Mouse (Mus musculus) embryonic facial prominence, embryonic 12.5 days (tissue): ENCODE data around the gene Taar1. TPM values are rescaled to one million over a fixed set of nuclear protein-coding genes. Genes with fewer than 3 reads are reported as not detected.
A peak's percentile ranks its signal among the peaks of the same experiment; 100 is the strongest.

Experiments used
- ATAC-seq: fragments of 200-750 bp; cut with Nextera tagmentation; 2 replicates; pipeline ENCODE4 v1.8.0; 2017; ENCODE audit not compliant: insufficient number of reproducible peaks, insufficient read depth, low FRiP score, low TSS enrichment
- H3K27ac ChIP-seq: fragments of 300-500 bp; sonication (generic); 2 replicates; pipeline ENCODE4 v1.5.1; 2016; ENCODE audit warnings: mild to moderate bottlenecking
- H3K27me3 ChIP-seq: fragments of 300-500 bp; sonication (generic); 2 replicates; pipeline ENCODE4 v1.6.1; 2016; ENCODE audit warnings: mild to moderate bottlenecking, moderate library complexity
- H3K36me3 ChIP-seq: fragments of 300-500 bp; sonication (generic); 2 replicates; pipeline ENCODE4 v1.6.1; 2016; ENCODE audit warnings: mild to moderate bottlenecking
- H3K4me1 ChIP-seq: fragments of 300-500 bp; sonication (generic); 2 replicates; pipeline ENCODE4 v1.6.1; 2016
- H3K4me2 ChIP-seq: fragments of 300-500 bp; sonication (generic); replicated peaks from 2 replicates; pipeline ENCODE4 v1.6.1; 2016; ENCODE audit warnings: mild to moderate bottlenecking, moderate library complexity
- H3K4me3 ChIP-seq: fragments of 300-500 bp; sonication (generic); 2 replicates; pipeline ENCODE4 v1.5.1; 2016; ENCODE audit warnings: mild to moderate bottlenecking
- H3K9ac ChIP-seq: fragments of 300-500 bp; sonication (generic); 2 replicates; pipeline ENCODE4 v1.6.1; 2016; ENCODE audit warnings: mild to moderate bottlenecking, moderate library complexity
- H3K9me3 ChIP-seq: fragments of 300-500 bp; sonication (generic); 2 replicates; pipeline ENCODE4 v1.6.1; 2016; ENCODE audit warnings: mild to moderate bottlenecking, moderate library complexity
- WGBS: fragments of 180-500 bp; shearing (Covaris S2); methylation state at CpG from one replicate; pipeline ENCODE4 v1.1.7; 2016; 5-methylcytosine and 5-hydroxymethylcytosine counted together
- polyA plus RNA-seq: library from polyadenylated mRNA; unstranded; fragments of >200 nt; fragmentation: Nextera tagmentation; extraction: Ambion mirVana; gene quantifications from 2 replicates; pipeline ENCODE4 v1.2.1, GENCODE M21; 2016

Gene Taar1
- polyA plus RNA-seq, result not detected in 2 replicates

GRCm38 (mm10) chr10:23920056-23920455, at the start of gene Taar1:
Gene Taar1, plus strand, starts transcription at chr10:23920356.
- Histone ChIP-seq H3K36me3 (no peaks in the 10 kb centered on the region), H3K4me1 (no peaks in the 10 kb centered on the region), H3K27me3 (no peaks in the 10 kb centered on the region), H3K9ac (no peak within 1 kb of the TSS), H3K4me2 (no peak within 1 kb of the TSS), H3K4me3 (no peak within 1 kb of the TSS), H3K9me3 (no peaks in the 10 kb centered on the region), H3K27ac (no peak within 1 kb of the TSS)
- no peak for ATAC-seq
- WGBS, result 84% methylated on average over 4 of the region's 4 CpGs

GRCm38 (mm10) chr10:23880695-23881094, 39.5 kb upstream of the Taar1 start:
- ATAC-seq, result no peak
- Histone ChIP-seq H3K4me3 (no peak overlapping the region), H3K27me3 (no peaks in the 10 kb centered on the region), H3K4me2 (no peak overlapping the region), H3K4me1 (no peaks in the 10 kb centered on the region), H3K27ac (no peak overlapping the region), H3K9me3 (no peaks in the 10 kb centered on the region), H3K36me3 (no peaks in the 10 kb centered on the region), H3K9ac (no peak overlapping the region)
- WGBS, result 93% methylated on average over 6 of the region's 6 CpGs

GRCm38 (mm10) chr10:23884910-23885309, 35.2 kb upstream of the Taar1 start:
- ATAC-seq, result no peak
- Histone ChIP-seq H3K27ac (no peak overlapping the region), H3K9me3 (no peaks in the 10 kb centered on the region), H3K4me3 (no peak overlapping the region), H3K27me3 (no peaks in the 10 kb centered on the region; the same call in 1 of the 2 replicates), H3K9ac (no peak overlapping the region), H3K4me1 (no peaks in the 10 kb centered on the region), H3K36me3 (no peaks in the 10 kb centered on the region), H3K4me2 (no peak overlapping the region)
- WGBS, result 90% methylated on average over 1 of the region's 1 CpGs

- no peaks in the 10 kb centered on the region; the same call in 1 of the 2 replicates for H3K27me3 ChIP-seq
- no peak overlapping the region for H3K4me3 ChIP-seq
- no peak overlapping the region for H3K9ac ChIP-seq
- no peaks in the 10 kb centered on the region for H3K36me3 ChIP-seq
- H3K9me3 ChIP-seq, result no peaks in the 10 kb centered on the region
- ATAC-seq, result no peak
- H3K4me1 ChIP-seq, result no peaks in the 10 kb centered on the region
- WGBS, result 80% methylated on average over 3 of the region's 3 CpGs
- H3K27ac ChIP-seq, result no peak overlapping the region
- H3K4me2 ChIP-seq, result no peak overlapping the region
Observed at GRCm38 (mm10) chr10:23886060-23886459, 34.1 kb upstream of the Taar1 start.

- Histone ChIP-seq H3K27ac (no peak overlapping the region), H3K36me3 (no peaks in the 10 kb centered on the region), H3K4me2 (no peak overlapping the region), H3K27me3 (no peaks in the 10 kb centered on the region; the same call in 1 of the 2 replicates), H3K9me3 (no peaks in the 10 kb centered on the region), H3K9ac (no peak overlapping the region), H3K4me3 (no peak overlapping the region), H3K4me1 (0 out of 2 replicates have a peak, but pooled peaks cover 3% of the 10 kb centered on the region)
- WGBS, result 87% methylated on average over 1 of the region's 1 CpGs
- ATAC-seq, result no peak
Observed at GRCm38 (mm10) chr10:23892987-23893386, 27.2 kb upstream of the Taar1 start.

GRCm38 (mm10) chr10:23894601-23895349, 25.4 kb upstream of the Taar1 start, which contains the start of gene Vnn1:
Gene Vnn1, plus strand, starts transcription at chr10:23894688.
- no peak within 1 kb of the TSS for H3K9ac ChIP-seq
- no peaks in the 10 kb centered on the region; the same call in 1 of the 2 replicates for H3K27me3 ChIP-seq
- H3K4me1 ChIP-seq, result 0 out of 2 replicates have a peak, but pooled peaks cover 3% of the 10 kb centered on the region
- peak within 1 kb of the TSS; percentile 25 for H3K4me3 ChIP-seq
- H3K4me2 ChIP-seq, result peak within 1 kb of the TSS; percentile 47
- H3K27ac ChIP-seq, result no peak within 1 kb of the TSS
- no peaks in the 10 kb centered on the region for H3K36me3 ChIP-seq
- ATAC-seq, result no peak
- 26% methylated on average over 21 of the region's 21 CpGs for WGBS
- H3K9me3 ChIP-seq, result no peaks in the 10 kb centered on the region

GRCm38 (mm10) chr10:23895376-23895775, 24.8 kb upstream of the Taar1 start:
- 70% methylated on average over 7 of the region's 7 CpGs for WGBS
- no peak overlapping the region for H3K4me2 ChIP-seq
- no peak overlapping the region for H3K27ac ChIP-seq
- no peaks in the 10 kb centered on the region for H3K36me3 ChIP-seq
- no peak for ATAC-seq
- no peak overlapping the region for H3K9ac ChIP-seq
- no peaks in the 10 kb centered on the region for H3K9me3 ChIP-seq
- H3K27me3 ChIP-seq, result no peaks in the 10 kb centered on the region
- 0 out of 2 replicates have a peak, but pooled peaks cover 3% of the 10 kb centered on the region for H3K4me1 ChIP-seq
- H3K4me3 ChIP-seq, result no peak overlapping the region

GRCm38 (mm10) chr10:23901119-23901518, 19.0 kb upstream of the Taar1 start:
- H3K9me3 ChIP-seq, result no peaks in the 10 kb centered on the region
- H3K27me3 ChIP-seq, result no peaks in the 10 kb centered on the region
- no peaks in the 10 kb centered on the region for H3K36me3 ChIP-seq
- H3K4me3 ChIP-seq, result no peak overlapping the region
- ATAC-seq, result no peak
- no peak overlapping the region for H3K27ac ChIP-seq
- no peak overlapping the region for H3K9ac ChIP-seq
- H3K4me1 ChIP-seq, result no peaks in the 10 kb centered on the region
- no peak overlapping the region for H3K4me2 ChIP-seq
- WGBS, result 76% methylated on average over 3 of the region's 3 CpGs

- Histone ChIP-seq H3K27ac (no peak overlapping the region), H3K27me3 (no peaks in the 10 kb centered on the region), H3K9ac (no peak overlapping the region), H3K4me2 (no peak overlapping the region), H3K4me1 (no peaks in the 10 kb centered on the region), H3K9me3 (no peaks in the 10 kb centered on the region), H3K4me3 (no peak overlapping the region), H3K36me3 (no peaks in the 10 kb centered on the region)
- ATAC-seq, result no peak
- 88% methylated on average over 1 of the region's 1 CpGs for WGBS
Observed at GRCm38 (mm10) chr10:23905661-23906060, 14.5 kb upstream of the Taar1 start.

- 78% methylated on average over 3 of the region's 3 CpGs for WGBS
Observed at GRCm38 (mm10) chr10:23922468-23922867, 2.3 kb downstream of the Taar1 start.

GRCm38 (mm10) chr10:23923941-23924340, 3.8 kb downstream of the Taar1 start:
- Histone ChIP-seq H3K4me3 (no peak overlapping the region), H3K36me3 (no peaks in the 10 kb centered on the region), H3K27me3 (no peaks in the 10 kb centered on the region), H3K9me3 (no peaks in the 10 kb centered on the region), H3K9ac (no peak overlapping the region), H3K4me1 (no peaks in the 10 kb centered on the region), H3K27ac (no peak overlapping the region), H3K4me2 (no peak overlapping the region)
- ATAC-seq, result no peak
- WGBS, result 81% methylated on average over 2 of the region's 2 CpGs

More at GRCm38 (mm10) chr10:23922468-23922867, 2.3 kb downstream of the Taar1 start:
- no peaks in the 10 kb centered on the region for H3K27me3 ChIP-seq
- no peak overlapping the region for H3K4me2 ChIP-seq
- H3K36me3 ChIP-seq, result no peaks in the 10 kb centered on the region
- H3K27ac ChIP-seq, result no peak overlapping the region
- H3K9me3 ChIP-seq, result no peaks in the 10 kb centered on the region
- no peak overlapping the region for H3K4me3 ChIP-seq
- no peak for ATAC-seq
- H3K4me1 ChIP-seq, result no peaks in the 10 kb centered on the region
- no peak overlapping the region for H3K9ac ChIP-seq

GRCm38 (mm10) chr10:23937613-23938012, 17.5 kb downstream of the Taar1 start:
- Histone ChIP-seq H3K27me3 (no peaks in the 10 kb centered on the region), H3K36me3 (no peaks in the 10 kb centered on the region), H3K4me1 (no peaks in the 10 kb centered on the region), H3K27ac (no peak overlapping the region), H3K4me3 (no peak overlapping the region), H3K9ac (no peak overlapping the region), H3K4me2 (no peak overlapping the region), H3K9me3 (no peaks in the 10 kb centered on the region)
- no peak for ATAC-seq
- WGBS, result 38% methylated on average over 4 of the region's 4 CpGs
